Mouse (Mus musculus): ENCODE data around the gene Plekhn1. TPM values are rescaled to one million over a fixed set of nuclear protein-coding genes. Genes with fewer than 3 reads are reported as not detected.

The Plekhn1 gene
- polyA plus RNA-seq, 1 experiment, result not detected

GRCm38 (mm10) chr4:156236651-156237447 is 2.2 kb upstream of the Plekhn1 start:
- Histone ChIP-seq H3K27ac (ENCODE audit: insufficient read depth, low read depth, low read length) (no peak overlapping the region), H3K4me3 (ENCODE audit: insufficient read depth, low read depth, low read length) (peak overlapping the region; percentile 89), H3K4me1 (ENCODE audit: control insufficient read depth, insufficient read depth, low read length) (peaks cover 27% of the 10 kb centered on the region)
- WGBS, result 19% methylated on average over 58 of the region's 60 CpGs
- TF ChIP-seq CTCF (IDR thresholded peaks at IDR 0.05; ENCODE audit: insufficient read depth, low read depth, low read length), result no peak
- TF ChIP-seq POLR2A (IDR thresholded peaks at IDR 0.05; ENCODE audit: insufficient read depth, low read depth, low read length), result no peak

DNA sequence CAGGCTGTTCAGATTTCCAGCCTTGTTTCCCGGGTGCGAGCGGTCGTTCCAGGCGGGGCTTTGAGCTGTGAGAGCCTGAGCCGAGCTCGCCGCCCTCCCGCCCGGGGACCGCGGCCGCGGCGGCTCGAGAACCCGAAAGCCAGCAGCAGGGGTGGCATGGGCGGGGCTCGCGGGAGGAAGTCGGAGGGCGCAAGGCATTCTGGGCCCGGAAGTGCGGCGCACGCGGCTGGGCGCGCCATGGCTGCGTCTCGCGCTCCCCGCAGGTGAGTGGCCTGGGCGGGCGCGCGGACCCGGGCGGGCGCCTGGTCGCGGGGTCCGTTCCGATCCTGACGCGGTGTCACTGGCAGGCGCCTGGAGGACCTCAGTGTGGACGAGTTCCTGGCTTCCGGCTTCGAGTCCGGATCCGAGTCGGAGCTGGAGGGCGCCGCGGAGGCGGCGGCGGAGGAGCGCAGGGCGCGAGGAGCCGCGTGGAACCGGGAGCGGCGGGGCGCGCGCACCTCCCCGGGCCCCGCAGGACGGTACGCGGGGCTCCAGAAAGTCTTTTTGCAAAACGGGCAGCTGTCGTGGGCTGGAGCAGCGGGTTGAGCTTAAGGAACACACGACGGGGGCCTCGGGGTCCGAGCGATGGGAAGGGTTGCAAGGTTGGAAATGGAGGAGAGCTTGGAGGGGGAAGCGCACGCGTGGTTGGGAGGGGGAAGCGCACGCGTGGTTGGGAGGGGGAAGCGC is 1.3 kb upstream of the Plekhn1 start, which contains the start of gene Noc2l:
Noc2l (plus strand) TSS at position 203 of the 726 bp plus-strand sequence.
- peaks cover 27% of the 10 kb centered on the region for H3K4me1 ChIP-seq (ENCODE audit: control insufficient read depth, insufficient read depth, low read length)
- under 1% methylated on average over 90 of the region's 90 CpGs for WGBS
- TF ChIP-seq POLR2A (IDR thresholded peaks at IDR 0.05; ENCODE audit: insufficient read depth, low read depth, low read length), result peak; percentile 73
- no peak for TF ChIP-seq CTCF (IDR thresholded peaks at IDR 0.05; ENCODE audit: insufficient read depth, low read depth, low read length)

GRCm38 (mm10) chr4:156235360-156235770 is 708 bp upstream of the Plekhn1 start:
- peak overlapping the region; percentile 89 for H3K4me3 ChIP-seq (ENCODE audit: insufficient read depth, low read depth, low read length)
- WGBS, result under 1% methylated on average over 15 of the region's 15 CpGs
- peak overlapping the region; percentile 56 for H3K27ac ChIP-seq (ENCODE audit: insufficient read depth, low read depth, low read length)
- peaks cover 28% of the 10 kb centered on the region for H3K4me1 ChIP-seq (ENCODE audit: control insufficient read depth, insufficient read depth, low read length)
- TF ChIP-seq CTCF (IDR thresholded peaks at IDR 0.05; ENCODE audit: insufficient read depth, low read depth, low read length), result no peak
- no peak for TF ChIP-seq POLR2A (IDR thresholded peaks at IDR 0.05; ENCODE audit: insufficient read depth, low read depth, low read length)

More for the DNA sequence above, 1.3 kb upstream of the Plekhn1 start, which contains the start of gene Noc2l:
- H3K27ac ChIP-seq (ENCODE audit: insufficient read depth, low read depth, low read length), result peak within 1 kb of the TSS; percentile 56
- peak within 1 kb of the TSS; percentile 89 for H3K4me3 ChIP-seq (ENCODE audit: insufficient read depth, low read depth, low read length)

- WGBS, result 4% methylated on average over 17 of the region's 17 CpGs
- Histone ChIP-seq H3K27ac (ENCODE audit: insufficient read depth, low read depth, low read length) (no peak overlapping the region), H3K4me3 (ENCODE audit: insufficient read depth, low read depth, low read length) (peak overlapping the region; percentile 74)
These were observed 596 bp downstream of the Plekhn1 start for GRCm38 (mm10) chr4:156234021-156234501.

DNA sequence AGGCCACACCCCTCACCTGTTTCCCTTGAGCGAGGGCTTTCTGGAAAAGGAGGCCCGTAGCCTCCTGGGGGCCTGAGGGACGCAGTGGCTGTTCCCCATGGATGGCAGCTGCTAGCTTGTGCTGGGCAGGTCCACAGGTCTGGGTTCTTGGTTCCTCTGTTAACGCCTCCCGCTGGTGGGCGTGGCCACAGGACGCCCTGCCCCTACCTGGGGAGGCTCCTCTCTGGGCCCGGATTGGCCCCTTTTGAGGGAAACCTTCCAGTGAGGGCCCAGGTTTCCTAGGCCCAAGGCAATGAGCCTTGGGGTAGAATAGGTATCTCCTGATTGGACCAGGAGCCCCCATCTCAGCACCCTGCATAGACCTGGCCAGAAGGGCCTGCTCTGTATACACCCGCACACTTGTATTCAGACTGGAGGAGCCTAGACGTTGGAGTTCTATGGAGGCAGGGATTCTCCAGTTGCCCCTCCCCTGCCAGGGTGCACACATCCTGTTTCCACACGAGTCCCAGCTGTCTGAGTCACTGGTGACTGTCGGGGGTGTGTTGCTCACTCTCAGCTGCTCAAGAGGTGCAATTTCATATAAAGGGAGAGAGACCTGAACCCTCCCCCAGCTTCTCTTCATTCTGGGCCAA is 6.1 kb downstream of the Plekhn1 start:
- Histone ChIP-seq H3K4me3 (ENCODE audit: insufficient read depth, low read depth, low read length) (no peak overlapping the region), H3K27ac (ENCODE audit: insufficient read depth, low read depth, low read length) (peak overlapping the region; percentile 12; the same call in 1 of the 2 replicates), H3K4me1 (ENCODE audit: control insufficient read depth, insufficient read depth, low read length) (peaks cover 36% of the 10 kb centered on the region)
- 17% methylated on average over 12 of the region's 12 CpGs for WGBS
- no peak for TF ChIP-seq CTCF (IDR thresholded peaks at IDR 0.05; ENCODE audit: insufficient read depth, low read depth, low read length)
- TF ChIP-seq POLR2A (IDR thresholded peaks at IDR 0.05; ENCODE audit: insufficient read depth, low read depth, low read length), result no peak

More at GRCm38 (mm10) chr4:156234021-156234501, 596 bp downstream of the Plekhn1 start:
- H3K4me1 ChIP-seq (ENCODE audit: control insufficient read depth, insufficient read depth, low read length), result peaks cover 40% of the 10 kb centered on the region
- TF ChIP-seq CTCF (IDR thresholded peaks at IDR 0.05; ENCODE audit: insufficient read depth, low read depth, low read length), result no peak
- TF ChIP-seq POLR2A (IDR thresholded peaks at IDR 0.05; ENCODE audit: insufficient read depth, low read depth, low read length), result no peak

DNA sequence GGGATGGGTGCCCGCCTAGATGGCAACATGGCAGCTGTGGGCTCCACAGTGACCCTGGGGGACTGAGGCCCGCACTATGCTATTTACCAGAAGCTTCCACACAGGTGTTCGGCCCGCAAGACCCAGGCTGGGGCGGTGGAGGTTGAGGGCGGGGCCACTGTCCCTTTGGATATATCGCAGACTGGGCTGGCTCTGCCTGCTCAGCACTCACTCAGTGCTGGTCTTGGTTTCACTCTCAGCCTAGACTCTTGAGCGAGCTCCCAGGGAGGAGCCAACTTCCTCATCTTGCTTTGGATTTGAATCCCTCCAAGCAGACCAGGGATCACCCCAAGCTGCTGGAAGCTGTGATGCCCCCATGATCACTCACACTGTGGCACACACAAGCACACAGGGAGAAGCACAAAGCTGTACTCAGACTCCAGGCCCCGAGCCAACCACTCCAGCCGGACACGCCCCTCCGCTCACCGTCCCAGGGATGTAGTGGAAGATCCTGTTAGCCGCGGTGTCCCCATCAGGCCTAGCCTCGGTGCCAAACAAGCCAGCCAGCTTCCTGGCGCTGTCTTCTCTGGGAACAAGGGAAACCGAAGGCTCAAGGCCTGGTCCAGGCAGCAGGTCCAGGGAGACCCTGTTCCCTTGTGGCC is 6.8 kb downstream of the Plekhn1 start:
- no peak overlapping the region for H3K27ac ChIP-seq (ENCODE audit: insufficient read depth, low read depth, low read length)
- WGBS, result 40% methylated on average over 18 of the region's 18 CpGs
- TF ChIP-seq POLR2A (IDR thresholded peaks at IDR 0.05; ENCODE audit: insufficient read depth, low read depth, low read length) (no peak), CTCF (IDR thresholded peaks at IDR 0.05; ENCODE audit: insufficient read depth, low read depth, low read length) (no peak)
- no peak overlapping the region for H3K4me3 ChIP-seq (ENCODE audit: insufficient read depth, low read depth, low read length)
- H3K4me1 ChIP-seq (ENCODE audit: control insufficient read depth, insufficient read depth, low read length), result peaks cover 30% of the 10 kb centered on the region

DNA sequence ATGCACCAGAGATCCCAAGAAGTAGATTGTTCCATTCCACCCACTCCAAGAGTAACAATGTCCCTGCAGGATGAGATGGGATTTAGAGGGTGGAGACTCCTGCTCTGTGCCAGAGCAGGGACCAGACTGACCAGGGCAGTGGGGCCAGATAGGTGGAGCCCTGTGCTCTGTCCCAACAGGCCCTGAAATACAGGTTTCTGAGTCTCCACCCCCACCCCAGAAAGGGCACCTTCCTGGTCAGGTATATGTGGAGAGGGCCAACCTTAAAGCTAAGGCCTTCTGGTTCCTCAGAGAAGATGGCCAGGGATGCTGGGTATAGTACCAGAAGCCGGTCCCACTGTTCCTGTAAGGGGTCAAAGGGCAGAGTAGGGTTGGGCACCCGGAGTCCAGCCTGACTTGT is 10.4 kb downstream of the Plekhn1 start:
- Histone ChIP-seq H3K27ac (ENCODE audit: insufficient read depth, low read depth, low read length) (no peak overlapping the region), H3K4me3 (ENCODE audit: insufficient read depth, low read depth, low read length) (no peak overlapping the region), H3K4me1 (ENCODE audit: control insufficient read depth, insufficient read depth, low read length) (peaks cover 19% of the 10 kb centered on the region)
- no peak for TF ChIP-seq CTCF (IDR thresholded peaks at IDR 0.05; ENCODE audit: insufficient read depth, low read depth, low read length)
- no peak for TF ChIP-seq POLR2A (IDR thresholded peaks at IDR 0.05; ENCODE audit: insufficient read depth, low read depth, low read length)
- WGBS, result 93% methylated on average over 2 of the region's 2 CpGs

DNA sequence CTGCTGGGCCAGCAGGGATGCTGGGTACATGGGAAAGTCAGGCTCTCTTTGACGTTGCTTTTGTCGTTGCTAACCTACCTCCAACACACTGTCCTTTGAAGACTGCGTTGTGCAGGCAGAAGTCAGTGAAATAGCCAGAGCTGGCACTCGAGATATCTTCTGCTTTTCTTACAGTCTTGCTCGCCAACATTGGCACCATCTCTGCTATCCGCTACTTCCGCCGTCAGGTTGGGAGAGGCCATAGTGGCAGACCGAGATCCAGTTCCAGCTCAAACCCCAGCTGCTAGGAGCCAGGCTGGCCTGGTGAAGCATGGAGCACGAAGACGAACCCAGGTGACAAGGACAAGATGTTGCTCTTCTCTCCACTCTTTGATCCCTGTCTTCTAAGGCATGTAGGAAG is 14.7 kb downstream of the Plekhn1 start:
- H3K4me3 ChIP-seq (ENCODE audit: insufficient read depth, low read depth, low read length), result no peak overlapping the region
- no peak overlapping the region for H3K27ac ChIP-seq (ENCODE audit: insufficient read depth, low read depth, low read length)
- H3K4me1 ChIP-seq (ENCODE audit: control insufficient read depth, insufficient read depth, low read length), result no peaks in the 10 kb centered on the region
- 89% methylated on average over 11 of the region's 11 CpGs for WGBS
- TF ChIP-seq CTCF (IDR thresholded peaks at IDR 0.05; ENCODE audit: insufficient read depth, low read depth, low read length) (no peak), POLR2A (IDR thresholded peaks at IDR 0.05; ENCODE audit: insufficient read depth, low read depth, low read length) (no peak)

All from olfactory bulb, adult 2 months (tissue).